Mouse (Mus musculus) heart, embryonic 14.5 days (tissue): Measurements from ENCODE around the gene Prr13. TPM values are rescaled to one million over a fixed set of nuclear protein-coding genes. Genes with fewer than 3 reads are reported as not detected.
A peak's percentile ranks its signal among the peaks of the same experiment; 100 is the strongest.

Experiments
- ATAC-seq: fragments of 200-750 bp; cut with Nextera tagmentation; 2 replicates; pipeline ENCODE4 v1.8.0; 2017; ENCODE audit warnings: low read depth, moderate TSS enrichment; ENCODE audit not compliant: insufficient number of reproducible peaks, insufficient read depth, low FRiP score
- H3K27ac ChIP-seq, 2 experiments: fragments of 200-500 bp in 1 of 2; fragments of 300-500 bp in 1 of 2; sonication (generic) in 1 of 2; replicated peaks in 1 of 2; 2 replicates each; pipeline ENCODE4 v1.5.1; 2012 to 2014; ENCODE audit warnings: low read depth in 2 of 2, low read length in 2 of 2, control low read depth in 1 of 2, mild to moderate bottlenecking in 1 of 2, mixed read lengths in 1 of 2; ENCODE audit not compliant: control insufficient read depth in 1 of 2, insufficient read depth in 1 of 2
- H3K27me3 ChIP-seq: fragments of 300-500 bp; sonication (generic); 2 replicates; pipeline ENCODE4 v1.6.1; 2014; ENCODE audit warnings: mild to moderate bottlenecking, low read length, control low read depth; ENCODE audit not compliant: control insufficient read depth, insufficient read depth
- H3K36me3 ChIP-seq: fragments of 300-500 bp; sonication (generic); 2 replicates; pipeline ENCODE4 v1.6.1; 2014; ENCODE audit warnings: mild to moderate bottlenecking, control low read depth, low read length, mixed read lengths; ENCODE audit not compliant: control insufficient read depth, insufficient read depth
- H3K4me1 ChIP-seq, 2 experiments: fragments of 200-500 bp in 1 of 2; fragments of 300-500 bp in 1 of 2; sonication (generic) in 1 of 2; 2 replicates each; pipeline ENCODE4 v1.6.1; 2012 to 2014; ENCODE audit warnings: low read length in 2 of 2, control low read depth in 1 of 2, mixed read lengths in 1 of 2; ENCODE audit not compliant: control insufficient read depth in 2 of 2, insufficient read depth in 2 of 2
- H3K4me2 ChIP-seq: fragments of 300-500 bp; sonication (generic); 2 replicates; pipeline ENCODE4 v1.6.1; 2014; ENCODE audit warnings: mild to moderate bottlenecking, low read length
- H3K4me3 ChIP-seq, 2 experiments: fragments of 200-500 bp in 1 of 2; fragments of 300-500 bp in 1 of 2; sonication (generic) in 1 of 2; 2 replicates each; pipeline ENCODE4 v1.5.1; 2012 to 2014; ENCODE audit warnings: low read length in 2 of 2, mild to moderate bottlenecking in 2 of 2, control low read depth in 1 of 2, low read depth in 1 of 2, moderate library complexity in 1 of 2; ENCODE audit not compliant: control insufficient read depth in 1 of 2, insufficient read depth in 1 of 2
- H3K9ac ChIP-seq: fragments of 300-500 bp; sonication (generic); 2 replicates; pipeline ENCODE4 v1.6.1; 2014; ENCODE audit warnings: mild to moderate bottlenecking, low read length
- H3K9me3 ChIP-seq: fragments of 300-500 bp; sonication (generic); 2 replicates; pipeline ENCODE4 v1.6.1; 2016; ENCODE audit warnings: low read length, control low read depth; ENCODE audit not compliant: control insufficient read depth
- WGBS: fragments of 180-500 bp; shearing (Covaris S2); extraction: QIAGEN DNeasy Blood & Tissue Kit; methylation state at CpG from one replicate; pipeline ENCODE4 v1.1.7; 2014; 5-methylcytosine and 5-hydroxymethylcytosine counted together
- polyA plus RNA-seq: library from polyadenylated mRNA; unstranded; fragments of >200 nt; fragmentation: Nextera tagmentation; extraction: Ambion mirVana; gene quantifications from 2 replicates; pipeline ENCODE4 v1.2.1, GENCODE M21; 2014

Prr13 gene
- polyA plus RNA-seq, 1 experiment from 2014 or later, result 114 TPM

- 5% methylated on average over 33 of the region's 34 CpGs for WGBS
- peak overlapping the region; percentile 82 for H3K4me2 ChIP-seq
- peaks cover 11 to 21% of the 10 kb centered on the region in 2 experiments for H3K4me1 ChIP-seq
- H3K4me3 ChIP-seq, result peak overlapping the region; percentile 55 to 74
- peak overlapping the region; percentile 73 to 75 for H3K27ac ChIP-seq
- H3K36me3 ChIP-seq, result peaks cover 4% of the 10 kb centered on the region; the same call in 1 of the 2 replicates
- no peaks in the 10 kb centered on the region for H3K9me3 ChIP-seq
- ATAC-seq, result peak; percentile 92
- peak overlapping the region; percentile 72 for H3K9ac ChIP-seq
- H3K27me3 ChIP-seq, result no peaks in the 10 kb centered on the region
Observed at GRCm38 (mm10) chr15:102510590-102511284, 51.9 kb downstream of the Prr13 start.

GRCm38 (mm10) chr15:102511285-102511833, 52.5 kb downstream of the Prr13 start:
- Histone ChIP-seq H3K4me2 (peak overlapping the region; percentile 82), H3K36me3 (peaks cover 4% of the 10 kb centered on the region; the same call in 1 of the 2 replicates), H3K9ac (peak overlapping the region; percentile 72; the same call in 1 of the 2 replicates), H3K27ac (peak overlapping the region; percentile 8 to 72; a peak in 3 of 4 replicates), H3K4me1 (peaks cover 13 to 27% of the 10 kb centered on the region in 2 experiments), H3K4me3 (peak overlapping the region in 1 of 2 experiments; percentile 55; a peak in 1 of 4 replicates), H3K27me3 (no peaks in the 10 kb centered on the region), H3K9me3 (no peaks in the 10 kb centered on the region)
- ATAC-seq, result no peak
- WGBS, result 17% methylated on average over 6 of the region's 6 CpGs

DNA sequence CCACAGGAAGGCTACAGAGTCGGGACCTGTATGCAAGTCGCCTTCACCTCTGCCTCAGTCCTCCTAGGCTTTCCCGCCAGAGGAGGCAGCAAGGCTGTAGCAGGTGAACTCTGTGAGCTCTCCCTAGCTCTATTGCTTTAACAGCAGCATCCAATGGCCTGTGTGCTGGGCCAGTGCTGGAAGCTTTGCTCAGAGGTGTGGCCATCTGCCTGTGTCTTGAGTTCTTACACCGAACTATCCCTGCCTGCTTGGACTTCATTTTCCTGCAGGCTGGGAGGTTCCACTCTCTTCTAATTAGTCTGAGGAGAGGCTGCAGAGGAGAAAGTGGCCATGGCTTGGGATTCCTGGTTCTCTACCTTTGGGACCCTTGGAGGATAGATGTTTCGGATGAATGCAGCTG, 53.2 kb downstream of the Prr13 start:
- peaks cover 4% of the 10 kb centered on the region; the same call in 1 of the 2 replicates for H3K36me3 ChIP-seq
- no peak overlapping the region for H3K4me2 ChIP-seq
- H3K4me3 ChIP-seq, result no peak overlapping the region
- H3K27ac ChIP-seq, result no peak overlapping the region
- no peak overlapping the region for H3K9ac ChIP-seq
- H3K27me3 ChIP-seq, result no peaks in the 10 kb centered on the region
- H3K9me3 ChIP-seq, result no peaks in the 10 kb centered on the region
- 49% methylated on average over 5 of the region's 5 CpGs for WGBS
- ATAC-seq, result no peak
- H3K4me1 ChIP-seq, result peaks cover 13 to 27% of the 10 kb centered on the region in 2 experiments

Other genes with a start within 250 kb of the Prr13 start
- gene Itgb7, start 227.1 kb upstream of the Prr13 start, polyA plus RNA-seq, result 0.65 and 1.4 TPM in 2 replicates
- 6.7 and 7.6 TPM in 2 replicates for gene Rarg, start 201.5 kb upstream of the Prr13 start, polyA plus RNA-seq
- 0.15 TPM in 1 of 2 replicates, not detected in the other for gene Gm9918, start 188.5 kb upstream of the Prr13 start, polyA plus RNA-seq
- 39.2 and 41.3 TPM in 2 replicates for gene Mfsd5, start 179.6 kb upstream of the Prr13 start, polyA plus RNA-seq
- gene Espl1, start 162.8 kb upstream of the Prr13 start, polyA plus RNA-seq, result 13.5 and 16.2 TPM in 2 replicates
- 397 and 431 TPM in 2 replicates for gene Pfdn5, start 132.9 kb upstream of the Prr13 start, polyA plus RNA-seq
- 59.9 and 72.7 TPM in 2 replicates for gene Myg1, start 127.3 kb upstream of the Prr13 start, polyA plus RNA-seq
- 45.0 and 48.4 TPM in 2 replicates for gene Aaas, start 108.3 kb upstream of the Prr13 start, polyA plus RNA-seq
- 0.22 TPM in 1 of 2 replicates, not detected in the other for gene Sp7, start 91.8 kb upstream of the Prr13 start, polyA plus RNA-seq
- 8.0 and 8.2 TPM in 2 replicates for gene Sp1, start 52.9 kb upstream of the Prr13 start, polyA plus RNA-seq
- 2.1 and 3.1 TPM in 2 replicates for gene Amhr2, start 13.7 kb upstream of the Prr13 start, polyA plus RNA-seq
- gene Pcbp2, start 11.5 kb downstream of the Prr13 start, polyA plus RNA-seq, result 184 and 194 TPM in 2 replicates
- 4.2 TPM in 1 of 2 replicates, not detected in the other for gene Gm10337, start 44.7 kb downstream of the Prr13 start, polyA plus RNA-seq
- gene Map3k12, start 58.0 kb downstream of the Prr13 start, polyA plus RNA-seq, result 10.4 and 10.7 TPM in 2 replicates
- gene Tarbp2, start 59.2 kb downstream of the Prr13 start, polyA plus RNA-seq, result 81.7 and 83.8 TPM in 2 replicates
- gene Npff, start 65.9 kb downstream of the Prr13 start, polyA plus RNA-seq, result 1.4 and 2.1 TPM in 2 replicates
- gene Gm28047, start 166.0 kb downstream of the Prr13 start, polyA plus RNA-seq, result not detected in 2 replicates
- gene Atf7, start 166.4 kb downstream of the Prr13 start, polyA plus RNA-seq, result 27.0 and 29.7 TPM in 2 replicates
- gene Atp5g2, start 213.3 kb downstream of the Prr13 start, polyA plus RNA-seq, result 98.6 and 118 TPM in 2 replicates